Mouse (Mus musculus) hindbrain, embryonic 14.5 days (tissue): ENCODE measurements around the gene Dhx30. TPM values are rescaled to one million over a fixed set of nuclear protein-coding genes. Genes with fewer than 3 reads are reported as not detected.

Source experiments
- ATAC-seq: fragments of 200-750 bp; cut with Nextera tagmentation; 2 replicates; pipeline ENCODE4 v1.8.0; 2017; ENCODE audit warnings: moderate number of reproducible peaks, mild to moderate bottlenecking, moderate TSS enrichment, moderate library complexity; ENCODE audit not compliant: low FRiP score
- DNase-seq: peaks from one replicate; pipeline ENCODE4 v3.0.0-alpha.2; 2015; ENCODE audit warnings: low spot score
- H3K27ac ChIP-seq: fragments of 300-500 bp; sonication (generic); 2 replicates; pipeline ENCODE4 v1.5.1; 2014; ENCODE audit warnings: mild to moderate bottlenecking, moderate library complexity
- H3K27me3 ChIP-seq: fragments of 300-500 bp; sonication (generic); 2 replicates; pipeline ENCODE4 v1.6.1; 2014; ENCODE audit warnings: mild to moderate bottlenecking, low read length, mixed read lengths; ENCODE audit not compliant: control insufficient read depth, insufficient read depth
- H3K36me3 ChIP-seq: fragments of 300-500 bp; sonication (generic); replicated peaks from 2 replicates; pipeline ENCODE4 v1.6.1; 2014; ENCODE audit not compliant: control insufficient read depth, insufficient read depth
- H3K4me1 ChIP-seq: fragments of 300-500 bp; sonication (generic); replicated peaks from 2 replicates; pipeline ENCODE4 v1.6.1; 2014; ENCODE audit warnings: antibody characterized with exemption, low read length, mixed read lengths; ENCODE audit not compliant: control insufficient read depth, insufficient read depth
- H3K4me2 ChIP-seq: fragments of 300-500 bp; sonication (generic); replicated peaks from 2 replicates; pipeline ENCODE4 v1.6.1; 2014; ENCODE audit warnings: mild to moderate bottlenecking, moderate library complexity
- H3K4me3 ChIP-seq: fragments of 300-500 bp; sonication (generic); replicated peaks from 2 replicates; pipeline ENCODE4 v1.5.1; 2014; ENCODE audit warnings: mild to moderate bottlenecking, low read length
- H3K9ac ChIP-seq: fragments of 300-500 bp; sonication (generic); 2 replicates; pipeline ENCODE4 v1.6.1; 2014
- H3K9me3 ChIP-seq: fragments of 300-500 bp; sonication (generic); 2 replicates; pipeline ENCODE4 v1.6.1; 2016; ENCODE audit warnings: low read length; ENCODE audit not compliant: control insufficient read depth
- WGBS: fragments of 180-500 bp; shearing (Covaris S2); extraction: QIAGEN DNeasy Blood & Tissue Kit; methylation state at CpG from one replicate; pipeline ENCODE4 v1.1.7; 2014; 5-methylcytosine and 5-hydroxymethylcytosine counted together
- polyA plus RNA-seq: library from polyadenylated mRNA; unstranded; fragments of >200 nt; fragmentation: Nextera tagmentation; extraction: Ambion mirVana; gene quantifications from 2 replicates; pipeline ENCODE4 v1.2.1, GENCODE M21; 2014

Dhx30 gene
- polyA plus RNA-seq, 1 experiment from 2014 or later: 153 TPM

- H3K4me3 ChIP-seq: no peak overlapping the region
- H3K9ac ChIP-seq: no peak overlapping the region
- ATAC-seq (no peak), DNase-seq (peak; percentile 87)
- no peaks in the 10 kb centered on the region for H3K9me3 ChIP-seq
- no peak overlapping the region for H3K27ac ChIP-seq
- H3K36me3 ChIP-seq: peaks cover 84% of the 10 kb centered on the region
- H3K4me2 ChIP-seq: no peak overlapping the region
- WGBS: 0% methylated on average over 1 of the region's 1 CpGs
- no peaks in the 10 kb centered on the region for H3K4me1 ChIP-seq
- no peaks in the 10 kb centered on the region for H3K27me3 ChIP-seq
Observed at GRCm38 (mm10) chr9:110071843-110072242, 45.8 kb downstream of the Dhx30 start.

- peaks cover 89% of the 10 kb centered on the region for H3K36me3 ChIP-seq
Observed at GRCm38 (mm10) chr9:110071011-110071410, 46.6 kb downstream of the Dhx30 start.

GRCm38 (mm10) chr9:110070358-110070757 is 47.3 kb downstream of the Dhx30 start:
- Histone ChIP-seq H3K27me3 (no peaks in the 10 kb centered on the region), H3K9ac (no peak overlapping the region), H3K36me3 (peaks cover 94% of the 10 kb centered on the region), H3K4me2 (no peak overlapping the region), H3K9me3 (no peaks in the 10 kb centered on the region), H3K4me3 (no peak overlapping the region), H3K27ac (no peak overlapping the region), H3K4me1 (no peaks in the 10 kb centered on the region)
- DNase-seq: no peak
- WGBS: 73% methylated on average over 9 of the region's 9 CpGs
- no peak; the same call in 1 of the 2 replicates for ATAC-seq

More at GRCm38 (mm10) chr9:110071011-110071410, 46.6 kb downstream of the Dhx30 start:
- no peak for DNase-seq
- Histone ChIP-seq H3K9ac (no peak overlapping the region), H3K4me1 (no peaks in the 10 kb centered on the region), H3K27me3 (no peaks in the 10 kb centered on the region), H3K9me3 (no peaks in the 10 kb centered on the region), H3K4me2 (no peak overlapping the region), H3K4me3 (no peak overlapping the region), H3K27ac (no peak overlapping the region)
- WGBS: 90% methylated on average over 4 of the region's 4 CpGs
- ATAC-seq: no peak

GRCm38 (mm10) chr9:110068745-110069144 is 48.9 kb downstream of the Dhx30 start:
- H3K9me3 ChIP-seq: no peaks in the 10 kb centered on the region
- H3K36me3 ChIP-seq: peaks cover 91% of the 10 kb centered on the region
- no peaks in the 10 kb centered on the region for H3K27me3 ChIP-seq
- 91% methylated on average over 6 of the region's 6 CpGs for WGBS
- H3K4me1 ChIP-seq: no peaks in the 10 kb centered on the region
- no peak for DNase-seq
- H3K4me2 ChIP-seq: no peak overlapping the region
- no peak for ATAC-seq
- H3K9ac ChIP-seq: no peak overlapping the region
- no peak overlapping the region for H3K4me3 ChIP-seq
- H3K27ac ChIP-seq: no peak overlapping the region

GRCm38 (mm10) chr9:110064641-110065040 is 53.0 kb downstream of the Dhx30 start:
- H3K27me3 ChIP-seq: no peaks in the 10 kb centered on the region
- ATAC-seq: no peak
- H3K27ac ChIP-seq: no peak overlapping the region
- H3K9ac ChIP-seq: no peak overlapping the region
- no peak overlapping the region for H3K4me3 ChIP-seq
- no peak overlapping the region for H3K4me2 ChIP-seq
- H3K9me3 ChIP-seq: no peaks in the 10 kb centered on the region
- no peak for DNase-seq
- H3K4me1 ChIP-seq: no peaks in the 10 kb centered on the region
- H3K36me3 ChIP-seq: peaks cover 62% of the 10 kb centered on the region

GRCm38 (mm10) chr9:110062861-110063260 is 54.8 kb downstream of the Dhx30 start:
- DNase-seq (no peak), ATAC-seq (no peak)
- 94% methylated on average over 6 of the region's 6 CpGs for WGBS
- H3K9ac ChIP-seq: no peak overlapping the region
- no peak overlapping the region for H3K27ac ChIP-seq
- H3K4me1 ChIP-seq: no peaks in the 10 kb centered on the region
- no peak overlapping the region for H3K4me2 ChIP-seq
- H3K4me3 ChIP-seq: no peak overlapping the region
- peaks cover 45% of the 10 kb centered on the region for H3K36me3 ChIP-seq
- no peaks in the 10 kb centered on the region for H3K9me3 ChIP-seq
- no peaks in the 10 kb centered on the region for H3K27me3 ChIP-seq

- Histone ChIP-seq H3K4me1 (no peaks in the 10 kb centered on the region), H3K4me2 (no peak overlapping the region), H3K9ac (no peak overlapping the region), H3K9me3 (no peaks in the 10 kb centered on the region), H3K27ac (no peak overlapping the region), H3K27me3 (no peaks in the 10 kb centered on the region), H3K36me3 (peaks cover 45% of the 10 kb centered on the region), H3K4me3 (no peak overlapping the region)
- ATAC-seq (no peak), DNase-seq (no peak)
- WGBS: 80% methylated on average over 7 of the region's 7 CpGs
Observed at GRCm38 (mm10) chr9:110062405-110062804, 55.2 kb downstream of the Dhx30 start.

GRCm38 (mm10) chr9:110060761-110061160 is 56.9 kb downstream of the Dhx30 start:
- Histone ChIP-seq H3K4me3 (no peak overlapping the region), H3K36me3 (peaks cover 30% of the 10 kb centered on the region), H3K27me3 (no peaks in the 10 kb centered on the region), H3K4me1 (peaks cover 12% of the 10 kb centered on the region), H3K4me2 (no peak overlapping the region), H3K9me3 (no peaks in the 10 kb centered on the region), H3K27ac (no peak overlapping the region), H3K9ac (no peak overlapping the region)
- ATAC-seq: no peak
- no peak for DNase-seq
- 59% methylated on average over 2 of the region's 2 CpGs for WGBS

- Histone ChIP-seq H3K4me1 (peaks cover 39% of the 10 kb centered on the region), H3K9ac (no peak overlapping the region), H3K27me3 (no peaks in the 10 kb centered on the region), H3K27ac (no peak overlapping the region), H3K4me2 (peak overlapping the region; percentile 12; the same call in 1 of the 2 replicates), H3K9me3 (no peaks in the 10 kb centered on the region), H3K36me3 (0 out of 2 replicates have a peak, but pooled peaks cover 6% of the 10 kb centered on the region), H3K4me3 (no peak overlapping the region)
- ATAC-seq (no peak), DNase-seq (no peak)
- 91% methylated on average over 1 of the region's 1 CpGs for WGBS
Observed at GRCm38 (mm10) chr9:110057200-110057599, 60.4 kb downstream of the Dhx30 start.

GRCm38 (mm10) chr9:110054781-110055180 is 62.8 kb downstream of the Dhx30 start:
- peak overlapping the region; percentile 94 for H3K27ac ChIP-seq
- H3K4me2 ChIP-seq: peak overlapping the region; percentile 65
- WGBS: 39% methylated on average over 3 of the region's 3 CpGs
- peaks cover 53% of the 10 kb centered on the region for H3K4me1 ChIP-seq
- DNase-seq: peak; percentile 28
- peak overlapping the region; percentile 45 for H3K4me3 ChIP-seq
- no peaks in the 10 kb centered on the region for H3K27me3 ChIP-seq
- H3K36me3 ChIP-seq: 0 out of 2 replicates have a peak, but pooled peaks cover 6% of the 10 kb centered on the region
- H3K9ac ChIP-seq: peak overlapping the region; percentile 77
- no peaks in the 10 kb centered on the region for H3K9me3 ChIP-seq
- ATAC-seq: no peak
